In the genomic region with DNA sequence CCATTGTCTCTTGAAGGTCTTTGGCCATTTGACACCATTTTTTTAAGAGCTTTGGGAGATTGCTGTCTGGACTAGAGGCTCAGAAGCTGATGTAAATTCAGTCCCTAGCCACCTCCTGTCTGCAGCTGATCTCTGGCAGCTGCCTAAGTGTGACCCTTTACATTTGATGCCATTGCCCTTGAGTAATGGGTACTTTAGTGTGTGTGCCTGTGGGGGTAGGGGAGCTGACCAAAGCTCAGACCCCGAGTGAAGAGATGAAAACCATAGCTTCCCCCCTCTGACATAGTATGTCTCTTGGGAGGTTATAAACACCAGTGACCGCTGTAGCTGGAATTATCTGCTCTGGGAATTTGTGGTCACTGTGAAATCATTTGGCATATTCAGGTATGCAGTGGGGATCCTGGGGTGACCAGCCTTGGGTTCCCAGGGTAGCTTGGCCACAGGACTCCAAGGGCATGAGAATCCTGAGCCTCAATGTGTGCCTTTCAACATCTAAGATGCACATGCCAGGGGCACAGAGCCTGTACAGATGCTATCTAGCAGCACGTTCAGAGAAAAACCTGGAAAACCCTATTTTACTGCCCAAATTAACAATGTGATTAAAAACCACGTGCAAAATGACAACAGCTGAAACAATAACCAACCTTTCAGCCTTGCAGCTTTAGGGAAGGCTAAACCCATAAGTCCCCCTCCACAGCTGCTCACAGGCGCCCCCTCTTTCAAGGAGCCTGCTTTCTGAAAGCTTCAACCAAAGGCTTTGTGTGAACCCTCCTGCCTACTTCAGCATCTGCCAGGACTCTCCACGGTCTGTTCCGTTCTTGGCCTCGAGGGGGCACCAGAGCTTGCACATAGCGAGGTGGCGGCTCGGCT, we compare ENCODE assay signal across 8 mouse cellular contexts.
DNase-seq lines count a peak whose midpoint lies in the region; ATAC-seq lines count a peak whose summit lies in the region.

No protein-coding gene starts in this region.

- H3K4me1 ChIP-seq in forebrain, embryonic 13.5 days, result peaks cover 18% of the 10 kb centered on the region
- peaks cover 3% of the 10 kb centered on the region; the same call in 1 of the 2 replicates for H3K4me1 ChIP-seq in lung, embryonic 15.5 days

- H3K4me3 ChIP-seq in forebrain, embryonic 13.5 days, result peak overlapping the region; percentile 31
- H3K4me3 ChIP-seq in lung, embryonic 15.5 days, result no peak overlapping the region

- peak overlapping the region; percentile 61 for H3K4me2 ChIP-seq in forebrain, embryonic 13.5 days
- H3K4me2 ChIP-seq in lung, embryonic 15.5 days, result no peak overlapping the region

- peak; percentile 74 for DNase-seq in MN1 (ENCODE audit: low spot score)
- peak; percentile 92 for DNase-seq in heart, postnatal 4 days
- DNase-seq in layer of hippocampus, adult 8-10 months (ENCODE audit: low spot score in 2 of 2), result peak; percentile 85 to 94
- peak; percentile 95 for DNase-seq in retina, embryonic 14.5 days (ENCODE audit: low spot score)
- peak; percentile 81 for DNase-seq in urinary bladder, postnatal 25 days (ENCODE audit: low spot score)

- WGBS in forebrain, embryonic 13.5 days, result 18% methylated on average over 11 of the region's 11 CpGs
- WGBS in lung, embryonic 15.5 days, result 17% methylated on average over 11 of the region's 11 CpGs

- H3K36me3 ChIP-seq in forebrain, embryonic 13.5 days (ENCODE audit: poor library complexity, severe bottlenecking), result no peaks in the 10 kb centered on the region
- no peaks in the 10 kb centered on the region for H3K36me3 ChIP-seq in lung, embryonic 15.5 days

- H3K27me3 ChIP-seq in forebrain, embryonic 13.5 days, result no peaks in the 10 kb centered on the region
- peaks cover 15% of the 10 kb centered on the region for H3K27me3 ChIP-seq in lung, embryonic 15.5 days

- no peaks in the 10 kb centered on the region for H3K9me3 ChIP-seq in forebrain, embryonic 13.5 days (replicated peaks)
- H3K9me3 ChIP-seq in lung, embryonic 15.5 days, result no peaks in the 10 kb centered on the region

- peak; percentile 62; the same call in 1 of the 2 replicates for ATAC-seq in cerebellum, adult (ENCODE audit: insufficient number of reproducible peaks, low FRiP score, low TSS enrichment)
- ATAC-seq in forebrain, embryonic 13.5 days, result peak; percentile 89
- 0 out of 2 replicates have a peak, but pooled peaks have one; percentile 35 for ATAC-seq in lung, embryonic 15.5 days (ENCODE audit: borderline replicate concordance, extremely low read depth, low FRiP score, low TSS enrichment)

- no peak overlapping the region; the same call in 1 of the 2 replicates for H3K27ac ChIP-seq in forebrain, embryonic 13.5 days
- no peak overlapping the region for H3K27ac ChIP-seq in lung, embryonic 15.5 days

- 0 out of 2 replicates have a peak overlapping the region, but pooled peaks have one; percentile 56 for H3K9ac ChIP-seq in forebrain, embryonic 13.5 days
- no peak overlapping the region for H3K9ac ChIP-seq in lung, embryonic 15.5 days

Comparison
In these comparisons a context has a peak if more than half of its experiments do, and no peak if none do; other contexts are left out.
1. ATAC-seq: peak in every context shown above with its lines; median percentile 89 in forebrain, embryonic 13.5 days; 62 in cerebellum, adult; 35 in lung, embryonic 15.5 days.